Mouse (Mus musculus) myocyte (in vitro differentiated cells): Measurements from ENCODE around the gene Pnpla1. TPM values are rescaled to one million over a fixed set of nuclear protein-coding genes. Genes with fewer than 3 reads are reported as not detected.
A peak's percentile ranks its signal among the peaks of the same experiment; 100 is the strongest.

Experiments used
- H3K27me3 ChIP-seq: one replicate; pipeline ENCODE4 v1.6.1; 2011; ENCODE audit not compliant: control insufficient read depth, insufficient read depth, insufficient read length
- H3K36me3 ChIP-seq: one replicate; pipeline ENCODE4 v1.6.1; 2011; ENCODE audit not compliant: control insufficient read depth, insufficient read depth
- H3K4me2 ChIP-seq: one replicate; pipeline ENCODE4 v1.6.1; 2011; ENCODE audit warnings: low read depth, control low read depth
- H3K4me3 ChIP-seq: one replicate; pipeline ENCODE4 v1.5.1; 2011; ENCODE audit warnings: mild to moderate bottlenecking, control low read depth, moderate library complexity
- H3K79me2 ChIP-seq: one replicate; pipeline ENCODE4 v1.6.1; 2011; ENCODE audit not compliant: control insufficient read depth, insufficient read depth
- H3ac ChIP-seq: one replicate; pipeline ENCODE4 v1.6.1; 2011; ENCODE audit not compliant: control insufficient read depth, insufficient read length
- CEBPB ChIP-seq: IDR thresholded peaks from 2 replicates; pipeline ENCODE4 v1.6.1; 2011; ENCODE audit warnings: mild to moderate bottlenecking, moderate library complexity; ENCODE audit not compliant: poor library complexity, insufficient read depth, severe bottlenecking
- E2F4 ChIP-seq: IDR thresholded peaks from one replicate; pipeline ENCODE4 v1.6.1; 2011; ENCODE audit warnings: mild to moderate bottlenecking, control low read depth, moderate library complexity; ENCODE audit not compliant: insufficient read depth
- MAX ChIP-seq: IDR thresholded peaks from one replicate; pipeline ENCODE4 v1.6.1; 2011; ENCODE audit warnings: low read depth, mild to moderate bottlenecking, control low read depth
- MYOD1 ChIP-seq, 3 experiments: IDR thresholded peaks; one replicate each; pipeline ENCODE4 v1.6.1; 2011; ENCODE audit warnings: control low read depth in 2 of 3, low read depth in 2 of 3, mild to moderate bottlenecking in 2 of 3, moderate library complexity in 1 of 3; ENCODE audit not compliant: insufficient read length in 2 of 3, control insufficient read depth in 1 of 3
- MYOG ChIP-seq, 3 experiments: IDR thresholded peaks; one replicate each; pipeline ENCODE4 v1.6.1; 2011; ENCODE audit warnings: control low read depth in 2 of 3, low read depth in 2 of 3, mild to moderate bottlenecking in 2 of 3; ENCODE audit not compliant: insufficient read length in 2 of 3, control insufficient read depth in 1 of 3, insufficient read depth in 1 of 3
- POLR2A ChIP-seq: IDR thresholded peaks from one replicate; pipeline ENCODE4 v1.6.1; 2011; ENCODE audit warnings: low read depth, mild to moderate bottlenecking, control low read depth, moderate library complexity; ENCODE audit not compliant: insufficient read length
- POLR2AphosphoS2 ChIP-seq: IDR thresholded peaks from one replicate; pipeline ENCODE4 v1.6.1; 2011; ENCODE audit warnings: low read depth, control low read depth; ENCODE audit not compliant: insufficient read length
- REST ChIP-seq: IDR thresholded peaks from one replicate; pipeline ENCODE4 v1.6.1; 2011; ENCODE audit warnings: mild to moderate bottlenecking, control low read depth, moderate library complexity; ENCODE audit not compliant: insufficient read depth, insufficient read length
- SRF ChIP-seq: IDR thresholded peaks from one replicate; pipeline ENCODE4 v1.6.1; 2011; ENCODE audit warnings: low read depth; ENCODE audit not compliant: control insufficient read depth, insufficient read length
- TCF12 ChIP-seq: IDR thresholded peaks from one replicate; pipeline ENCODE4 v1.6.1; 2011; ENCODE audit warnings: mild to moderate bottlenecking, control low read depth; ENCODE audit not compliant: poor library complexity, insufficient read depth, severe bottlenecking
- TCF3 ChIP-seq: IDR thresholded peaks from one replicate; pipeline ENCODE4 v1.6.1; 2011; ENCODE audit warnings: low read depth, control low read depth; ENCODE audit not compliant: insufficient read length
- USF1 ChIP-seq: IDR thresholded peaks from one replicate; pipeline ENCODE4 v1.6.1; 2011; ENCODE audit warnings: low read depth, mild to moderate bottlenecking, control low read depth, moderate library complexity
- polyA plus RNA-seq: library from polyadenylated mRNA; unstranded; fragments of >200 nt; fragmentation: generic; extraction: Trizol; gene quantifications from one replicate; pipeline ENCODE4 v1.2.1, GENCODE M21; 2012; ENCODE audit warnings: missing spikeins

Pnpla1 gene
- polyA plus RNA-seq, 1 experiment = not detected

- no peak for TF ChIP-seq E2F4
- no peaks in the 10 kb centered on the region for H3K79me2 ChIP-seq
- H3K36me3 ChIP-seq = no peaks in the 10 kb centered on the region
- H3K4me2 ChIP-seq = no peak overlapping the region
- H3K4me3 ChIP-seq = no peak overlapping the region
- H3ac ChIP-seq = no peak overlapping the region
- no peaks in the 10 kb centered on the region for H3K27me3 ChIP-seq
Observed at GRCm38 (mm10) chr17:28872322-28872721, 14.1 kb downstream of the Pnpla1 start.

- Histone ChIP-seq H3ac (no peak overlapping the region), H3K36me3 (no peaks in the 10 kb centered on the region), H3K4me3 (no peak overlapping the region), H3K27me3 (peaks cover 7% of the 10 kb centered on the region), H3K4me2 (no peak overlapping the region), H3K79me2 (no peaks in the 10 kb centered on the region)
- TF ChIP-seq MAX = no peak
- TF ChIP-seq POLR2A = no peak
- no peak for TF ChIP-seq SRF
- no peak for TF ChIP-seq MYOD1 (IDR thresholded peaks at IDR 0.05; ENCODE audit: control insufficient read depth in 1 of 3, insufficient read length in 2 of 3, low read depth in 2 of 3)
- no peak for TF ChIP-seq E2F4
- no peak for TF ChIP-seq MYOG (IDR thresholded peaks at IDR 0.05; ENCODE audit: control insufficient read depth in 1 of 3, insufficient read depth in 1 of 3, insufficient read length in 2 of 3, low read depth in 2 of 3)
- TF ChIP-seq USF1 = no peak
- no peak for TF ChIP-seq POLR2AphosphoS2
- TF ChIP-seq CEBPB = no peak
- TF ChIP-seq TCF12 = no peak
- no peak for TF ChIP-seq TCF3
- TF ChIP-seq REST = no peak
Observed at GRCm38 (mm10) chr17:28874216-28874615, 16.0 kb downstream of the Pnpla1 start.

- H3K27me3 ChIP-seq = peaks cover 7% of the 10 kb centered on the region
- no peak overlapping the region for H3K4me2 ChIP-seq
- no peak overlapping the region for H3K4me3 ChIP-seq
- H3ac ChIP-seq = no peak overlapping the region
- H3K36me3 ChIP-seq = no peaks in the 10 kb centered on the region
- no peak for TF ChIP-seq TCF12
- TF ChIP-seq SRF = no peak
- TF ChIP-seq POLR2AphosphoS2 = no peak
- no peak for TF ChIP-seq USF1
- no peak for TF ChIP-seq E2F4
- TF ChIP-seq TCF3 = no peak
- TF ChIP-seq MAX = no peak
- TF ChIP-seq CEBPB = no peak
- no peak for TF ChIP-seq MYOD1 (IDR thresholded peaks at IDR 0.05; ENCODE audit: control insufficient read depth in 1 of 3, insufficient read length in 2 of 3, low read depth in 2 of 3)
- no peak for TF ChIP-seq REST
- TF ChIP-seq POLR2A = no peak
- no peak for TF ChIP-seq MYOG (IDR thresholded peaks at IDR 0.05; ENCODE audit: control insufficient read depth in 1 of 3, insufficient read depth in 1 of 3, insufficient read length in 2 of 3, low read depth in 2 of 3)
- no peaks in the 10 kb centered on the region for H3K79me2 ChIP-seq
Observed at GRCm38 (mm10) chr17:28874825-28875224, 16.6 kb downstream of the Pnpla1 start.

GRCm38 (mm10) chr17:28875316-28875715 is 17.1 kb downstream of the Pnpla1 start:
- TF ChIP-seq POLR2A (no peak), SRF (no peak), TCF12 (no peak), CEBPB (peak; percentile 30; the same call in 1 of the 2 replicates), REST (no peak)
- no peak overlapping the region for H3ac ChIP-seq
- no peak overlapping the region for H3K4me2 ChIP-seq

GRCm38 (mm10) chr17:28876331-28876730 is 18.1 kb downstream of the Pnpla1 start:
- H3ac ChIP-seq = no peak overlapping the region
- no peaks in the 10 kb centered on the region for H3K79me2 ChIP-seq
- H3K36me3 ChIP-seq = no peaks in the 10 kb centered on the region
- no peak overlapping the region for H3K4me2 ChIP-seq
- H3K4me3 ChIP-seq = no peak overlapping the region
- TF ChIP-seq POLR2A (no peak), REST (no peak), TCF3 (no peak), MYOG (IDR thresholded peaks at IDR 0.05; ENCODE audit: control insufficient read depth in 1 of 3, insufficient read depth in 1 of 3, insufficient read length in 2 of 3, low read depth in 2 of 3) (no peak), TCF12 (no peak), MAX (no peak), E2F4 (no peak), SRF (no peak), MYOD1 (IDR thresholded peaks at IDR 0.05; ENCODE audit: control insufficient read depth in 1 of 3, insufficient read length in 2 of 3, low read depth in 2 of 3) (no peak), POLR2AphosphoS2 (no peak), CEBPB (no peak), USF1 (no peak)
- H3K27me3 ChIP-seq = peaks cover 7% of the 10 kb centered on the region

More at GRCm38 (mm10) chr17:28875316-28875715, 17.1 kb downstream of the Pnpla1 start:
- Histone ChIP-seq H3K27me3 (peaks cover 7% of the 10 kb centered on the region), H3K36me3 (no peaks in the 10 kb centered on the region), H3K4me3 (no peak overlapping the region), H3K79me2 (no peaks in the 10 kb centered on the region)
